Mouse (Mus musculus) spleen, postnatal 4 days (tissue): ENCODE data around the gene Dip2a.

Source experiments
- DNase-seq, 2 experiments: peaks; one replicate each; pipeline ENCODE4 v3.0.0; 2022; ENCODE audit warnings: low spot score in 2 of 2

Dip2a gene

DNA sequence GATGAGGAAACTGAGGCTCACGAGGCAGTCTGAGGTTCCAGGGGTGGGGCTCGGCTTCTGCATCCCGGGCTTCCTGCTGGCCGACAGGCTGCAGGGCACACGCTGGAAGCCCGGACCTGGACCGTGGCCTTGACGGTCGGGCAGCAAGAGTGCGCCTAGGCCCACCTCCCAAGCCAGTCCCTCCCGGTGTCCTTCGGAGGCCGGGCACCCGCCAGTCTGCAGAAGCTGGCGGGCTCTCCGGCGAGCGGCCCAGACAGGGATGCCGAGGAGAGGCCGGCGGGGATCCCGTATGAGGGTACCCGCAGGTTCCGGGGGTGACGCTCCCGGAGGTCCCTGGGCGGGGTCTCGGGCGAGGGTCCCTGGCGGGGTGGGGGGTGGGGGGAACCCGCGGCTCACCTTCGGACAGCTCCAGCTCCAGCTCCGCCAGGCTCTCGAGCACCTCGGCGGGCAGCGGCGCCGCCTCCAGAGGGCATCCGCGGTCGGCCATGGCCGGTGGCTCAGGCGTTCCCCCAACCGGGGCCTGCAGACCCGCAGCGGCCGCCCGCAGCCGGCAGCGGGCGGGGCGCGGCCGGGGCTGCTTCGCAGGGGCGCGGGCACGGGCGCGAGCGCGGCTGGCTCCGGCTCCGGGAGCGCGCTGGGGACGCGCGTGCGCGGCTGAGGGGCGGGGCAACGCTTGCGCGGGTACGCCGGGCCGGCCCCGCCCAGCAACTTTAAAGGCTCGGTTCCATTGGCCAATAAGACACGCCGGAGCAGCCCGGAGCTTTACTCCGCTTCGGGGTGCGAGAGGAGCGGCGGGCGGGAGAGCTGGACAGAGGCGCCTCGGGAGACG lies at the start of gene Dip2a:
Gene Dip2a, minus strand, starts transcription at position 581 of the 829 bp plus-strand sequence.
- DNase-seq = peak; percentile 91 to 96

DNA sequence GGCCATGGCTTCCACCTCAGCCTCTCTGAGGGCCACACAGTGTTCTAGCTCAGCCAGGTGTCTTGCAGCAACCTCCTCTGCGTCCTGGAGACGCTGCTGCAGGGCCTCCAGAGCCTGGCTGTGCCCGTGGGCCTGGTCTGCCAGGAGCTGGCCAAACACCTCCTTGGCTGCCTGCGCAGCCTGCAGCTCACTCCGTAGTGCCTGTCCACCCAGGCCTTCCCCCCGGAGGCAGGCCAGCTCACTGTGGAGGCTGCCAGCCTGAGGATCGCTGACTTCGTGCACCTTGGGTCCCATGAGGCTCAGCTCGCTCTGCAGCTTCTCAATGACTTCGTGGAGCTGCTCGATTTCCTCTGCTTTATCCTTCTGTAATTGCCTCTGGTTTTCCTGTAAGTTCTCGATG lies 47.5 kb upstream of the Dip2a start:
- no peak for DNase-seq

DNA sequence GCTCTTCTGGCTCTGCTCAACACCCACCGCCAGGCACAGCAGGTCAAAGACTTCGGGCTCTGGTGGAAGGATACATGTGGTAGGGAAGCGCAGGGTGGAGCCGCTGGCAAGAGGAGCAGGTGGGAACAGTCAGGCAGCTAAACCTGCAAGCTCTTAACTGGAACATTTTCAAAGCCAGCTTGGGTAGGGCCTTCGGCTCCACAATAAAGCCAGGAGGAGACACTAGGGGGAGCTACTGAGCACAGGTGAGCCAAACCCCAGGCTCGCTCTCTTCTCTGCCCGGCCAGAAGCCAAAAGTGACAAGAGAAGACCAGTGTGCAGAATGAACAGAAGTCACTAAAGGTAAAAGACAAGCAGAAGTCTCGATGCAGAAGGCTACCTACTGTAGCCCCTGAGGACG lies 46.7 kb upstream of the Dip2a start:
- no peak for DNase-seq

GRCm38 (mm10) chr10:76391166-76391565 lies 46.1 kb upstream of the Dip2a start:
- no peak for DNase-seq

- no peak for DNase-seq
These were observed 29.9 kb upstream of the Dip2a start for GRCm38 (mm10) chr10:76374981-76375380.

GRCm38 (mm10) chr10:76371736-76372135 lies 26.6 kb upstream of the Dip2a start:
- no peak for DNase-seq

GRCm38 (mm10) chr10:76368766-76369165 lies 23.7 kb upstream of the Dip2a start:
- no peak for DNase-seq

DNA sequence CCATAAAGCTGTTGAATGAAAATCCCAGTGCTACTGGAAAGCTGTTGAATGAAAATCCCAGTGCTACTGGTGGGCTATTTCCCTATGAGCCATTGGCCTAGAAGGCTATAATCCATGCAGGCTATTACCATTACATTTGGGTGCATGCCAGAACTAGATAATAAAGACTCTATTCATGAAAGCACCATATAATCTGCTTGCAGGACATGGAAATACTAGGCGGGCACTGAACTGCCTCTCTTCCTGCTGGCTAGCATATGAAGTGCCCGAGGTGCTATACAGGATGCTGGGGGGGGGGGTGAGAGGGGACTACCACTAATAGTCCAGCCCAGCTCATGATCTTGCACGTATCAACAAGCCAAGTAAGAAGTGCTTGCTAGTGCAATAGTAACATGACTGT lies 18.1 kb upstream of the Dip2a start:
- no peak for DNase-seq

- no peak for DNase-seq
These were observed 13.4 kb upstream of the Dip2a start for GRCm38 (mm10) chr10:76358468-76358867.

GRCm38 (mm10) chr10:76357286-76357875 lies 12.3 kb upstream of the Dip2a start:
- no peak for DNase-seq

- no peak for DNase-seq
These were observed 9.9 kb upstream of the Dip2a start for GRCm38 (mm10) chr10:76354974-76355373.

DNA sequence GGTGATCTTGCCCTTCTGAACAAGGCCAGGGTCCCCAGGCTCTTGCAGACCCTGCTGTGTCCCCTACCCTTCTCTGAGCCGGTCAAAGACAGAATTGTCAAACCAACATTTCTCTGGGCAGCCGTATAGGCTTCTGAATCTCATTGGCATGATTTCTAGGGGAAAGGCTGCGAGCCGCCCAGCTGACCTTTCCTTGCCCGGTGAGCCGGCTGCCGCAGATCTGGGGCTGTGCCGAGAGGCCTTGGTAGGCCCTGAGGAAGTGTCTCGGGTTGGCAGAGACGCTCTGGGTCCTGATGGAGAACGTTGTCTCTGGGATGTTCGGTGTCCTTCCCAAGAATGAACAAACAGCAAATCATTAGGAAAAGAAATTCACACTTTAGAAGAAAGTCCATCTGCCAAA lies 8.9 kb upstream of the Dip2a start:
- no peak for DNase-seq

GRCm38 (mm10) chr10:76351953-76352352 lies 6.9 kb upstream of the Dip2a start:
- no peak for DNase-seq

DNA sequence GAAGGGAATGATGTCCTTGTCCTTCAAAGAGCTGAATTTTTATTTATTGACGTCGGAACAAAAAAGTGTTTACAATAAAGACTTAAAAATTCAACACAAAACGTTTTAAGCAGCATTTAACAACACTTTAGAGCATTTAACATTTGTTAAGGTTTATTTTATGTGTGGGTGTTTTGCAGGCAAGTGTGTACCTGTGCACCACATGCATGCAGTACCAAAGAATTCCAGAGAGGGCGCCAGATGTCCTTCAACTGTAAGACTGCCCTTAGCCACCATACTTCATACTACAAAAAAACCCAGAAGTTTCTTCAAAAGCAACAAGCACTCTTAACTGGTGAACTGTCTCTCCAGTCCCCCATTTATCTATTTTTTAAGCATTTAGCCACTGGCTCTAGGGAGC lies 1.5 kb upstream of the Dip2a start:
- peak; percentile 76 to 90 for DNase-seq

DNA sequence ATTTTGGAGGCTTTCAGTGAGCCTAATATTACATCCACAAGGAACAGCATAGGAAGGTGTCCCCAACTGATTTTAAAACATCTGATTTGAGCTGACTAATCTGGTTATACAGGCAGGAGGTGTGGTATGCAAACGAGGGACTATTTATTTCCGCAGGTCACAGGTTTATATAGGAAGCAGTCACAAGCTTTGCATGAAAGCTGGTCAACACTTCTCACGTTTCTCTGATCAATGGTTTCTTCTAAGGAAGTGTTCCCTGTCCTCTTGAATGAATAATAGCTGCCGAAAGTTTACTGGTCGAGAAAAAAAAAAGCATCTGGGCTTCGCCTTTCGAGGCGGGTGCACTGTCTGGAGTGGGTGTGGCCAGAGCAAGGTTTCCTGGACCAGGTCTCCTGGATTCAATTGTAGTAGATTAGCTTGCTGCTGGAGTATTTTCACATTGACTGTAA lies 976 bp upstream of the Dip2a start:
- DNase-seq = no peak

DNA sequence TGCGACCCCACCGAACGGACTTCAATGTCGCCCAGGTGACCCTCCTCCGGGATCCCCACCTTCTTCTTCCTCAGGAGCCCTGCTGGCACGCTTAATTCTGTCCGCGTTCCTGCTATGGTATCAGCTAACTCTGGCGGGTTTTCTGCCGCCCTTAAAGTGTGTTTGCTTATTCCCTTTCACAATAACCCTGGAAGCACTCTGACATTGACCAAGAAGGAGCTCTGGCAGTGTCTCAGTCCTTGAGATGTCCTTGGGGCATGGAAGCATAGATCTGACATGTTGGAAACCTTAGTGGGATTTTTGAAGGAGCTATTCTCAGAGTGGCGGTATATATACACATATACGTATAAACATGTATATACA lies 430 bp upstream of the Dip2a start:
- DNase-seq = no peak

DNA sequence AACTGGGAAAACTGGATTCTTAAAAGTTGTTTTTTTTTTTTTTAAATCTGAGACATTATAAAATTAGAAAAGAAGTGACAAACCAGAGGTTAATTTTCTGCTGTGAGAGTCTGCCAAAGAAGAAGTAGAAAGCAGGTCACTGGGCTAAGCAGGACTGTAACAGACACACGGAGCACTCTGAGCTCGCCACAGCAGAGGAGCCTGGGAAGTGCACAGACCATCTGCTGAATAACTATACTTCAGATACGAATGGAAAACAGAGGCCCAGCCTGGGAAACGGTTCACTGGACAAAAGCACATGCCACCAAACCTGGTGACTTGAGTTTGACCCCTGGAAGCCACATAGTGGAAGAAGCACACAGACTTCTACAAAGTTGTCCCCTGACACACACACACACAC lies 10.7 kb downstream of the Dip2a start:
- DNase-seq = no peak

DNA sequence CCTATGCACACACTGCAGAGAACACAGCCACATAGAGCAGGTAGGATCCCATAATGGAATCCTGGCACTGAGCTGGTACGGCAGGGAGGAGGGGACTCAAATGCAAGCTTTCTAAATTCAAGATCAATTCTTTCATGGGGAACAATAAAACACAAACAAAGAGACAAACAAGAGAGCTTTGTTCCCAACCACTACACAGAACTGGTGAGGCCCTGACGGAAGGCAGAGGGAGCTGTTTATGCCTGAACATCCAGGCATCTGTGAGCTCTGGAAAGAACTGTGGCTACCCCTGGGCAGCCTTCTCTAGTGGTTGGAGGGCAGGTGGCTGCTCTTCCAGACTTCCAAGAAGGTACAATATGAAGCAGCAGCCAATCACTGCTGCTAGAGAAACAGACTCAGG lies 13.1 kb downstream of the Dip2a start:
- no peak for DNase-seq

- no peak for DNase-seq
These were observed 16.0 kb downstream of the Dip2a start for GRCm38 (mm10) chr10:76329093-76329492.

- no peak for DNase-seq
These were observed 16.5 kb downstream of the Dip2a start for GRCm38 (mm10) chr10:76328574-76328973.

DNA sequence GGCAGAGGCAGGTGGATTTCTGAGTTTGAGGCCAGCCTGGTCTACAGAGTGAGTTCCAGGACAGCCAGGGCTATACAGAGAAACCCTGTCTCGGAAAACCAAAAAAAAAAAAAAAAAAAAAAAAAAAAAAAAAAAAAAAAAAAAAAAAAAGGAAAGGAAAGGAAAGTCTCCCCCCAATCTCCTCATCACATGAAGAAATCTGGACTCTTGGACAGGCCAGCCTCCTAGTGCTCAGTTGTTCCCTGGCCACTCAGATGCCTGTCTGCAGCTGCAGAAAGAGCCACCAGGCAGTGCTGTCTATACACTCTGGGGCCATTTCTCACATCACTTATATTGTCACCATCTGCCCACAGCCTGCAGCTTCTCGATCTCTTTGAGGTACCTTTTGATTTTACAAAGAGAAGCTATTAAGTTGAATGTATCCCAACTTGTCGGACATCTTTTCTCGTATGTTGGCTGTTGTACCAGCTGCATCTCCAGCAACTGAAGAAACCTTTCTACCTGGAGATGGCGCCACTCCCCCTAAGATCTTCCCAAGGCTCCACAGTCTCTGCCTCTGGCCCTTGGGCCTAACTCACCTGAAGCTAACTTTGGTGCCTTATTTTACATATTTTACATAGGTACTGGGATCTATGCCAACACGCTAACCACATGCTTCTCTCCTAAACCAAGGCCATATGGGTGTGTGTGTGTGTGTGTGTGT lies 18.6 kb downstream of the Dip2a start:
- DNase-seq = peak in 1 of 2 experiments; percentile 62

DNA sequence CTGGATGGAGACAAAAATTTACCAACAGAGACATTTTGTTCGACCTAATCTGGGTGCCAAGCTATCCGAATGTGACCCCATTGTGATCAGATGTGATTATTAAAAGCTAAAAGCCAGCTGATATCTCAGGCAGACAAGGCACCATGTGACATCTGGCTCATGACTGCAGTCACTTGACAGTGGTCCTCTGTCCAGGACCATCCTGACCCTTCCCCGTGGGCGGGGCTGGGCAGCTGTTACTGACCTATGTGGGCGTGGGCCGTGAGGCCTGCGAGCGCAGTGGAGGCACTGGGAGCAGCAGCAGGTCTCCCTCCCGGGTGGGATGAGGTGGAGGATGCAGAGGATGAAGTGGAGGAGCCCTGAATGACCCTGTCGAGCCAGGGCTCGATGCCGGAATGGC lies 27.5 kb downstream of the Dip2a start:
- DNase-seq = no peak

GRCm38 (mm10) chr10:76316194-76316593 lies 28.9 kb downstream of the Dip2a start:
- no peak for DNase-seq
